Mouse (Mus musculus) c-Kit-negative CD71-positive TER-119-positive erythroid progenitor cells, embryonic 14.5 days (primary cell): ENCODE data around the gene Phactr3.
A peak's percentile ranks its signal among the peaks of the same experiment; 100 is the strongest.

Experiments
- DNase-seq: peaks from one replicate; pipeline ENCODE4 v3.0.0-alpha.2; 2013; ENCODE audit warnings: low read depth, low spot score

The Phactr3 gene

DNA sequence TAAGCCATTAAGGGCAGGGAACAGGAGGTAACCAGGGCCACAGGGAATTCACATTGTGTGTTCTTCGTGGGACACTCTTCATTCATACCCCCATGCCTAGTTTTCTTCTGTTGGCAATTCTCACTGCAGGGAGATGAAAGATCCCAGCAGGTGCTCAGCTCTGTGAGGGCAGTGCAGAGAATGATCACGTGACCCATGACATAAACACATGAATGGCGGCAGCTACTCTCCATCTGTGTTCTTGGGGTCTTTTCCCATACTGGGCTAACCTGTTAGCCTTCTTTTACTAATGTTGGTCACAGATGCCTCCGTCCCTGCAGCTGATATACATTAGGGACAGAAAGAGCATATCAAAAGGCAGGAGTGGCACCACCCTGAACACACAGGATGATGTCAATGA, 16.9 kb downstream of the Phactr3 start:
- DNase-seq, result no peak

DNA sequence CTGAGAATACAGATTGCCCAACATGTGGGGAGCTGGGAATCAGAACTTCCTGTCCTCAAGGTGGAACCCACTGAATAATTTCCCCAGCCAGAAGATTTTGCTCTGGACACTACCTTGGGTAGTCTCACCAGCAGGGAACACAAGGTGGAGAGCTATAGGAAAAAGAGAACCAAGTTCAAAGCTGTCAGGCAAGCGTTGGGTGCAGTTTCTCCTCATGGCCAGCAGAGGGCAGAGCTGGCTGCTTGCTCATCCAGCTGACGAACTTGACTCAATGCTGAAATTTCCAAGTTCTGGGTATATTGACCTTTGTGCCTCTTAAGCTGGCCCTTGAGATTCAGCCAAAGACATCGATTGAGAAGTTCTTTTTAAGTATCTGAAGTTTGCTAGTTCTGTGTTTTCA, 18.7 kb downstream of the Phactr3 start:
- DNase-seq, result peak; percentile 6

DNA sequence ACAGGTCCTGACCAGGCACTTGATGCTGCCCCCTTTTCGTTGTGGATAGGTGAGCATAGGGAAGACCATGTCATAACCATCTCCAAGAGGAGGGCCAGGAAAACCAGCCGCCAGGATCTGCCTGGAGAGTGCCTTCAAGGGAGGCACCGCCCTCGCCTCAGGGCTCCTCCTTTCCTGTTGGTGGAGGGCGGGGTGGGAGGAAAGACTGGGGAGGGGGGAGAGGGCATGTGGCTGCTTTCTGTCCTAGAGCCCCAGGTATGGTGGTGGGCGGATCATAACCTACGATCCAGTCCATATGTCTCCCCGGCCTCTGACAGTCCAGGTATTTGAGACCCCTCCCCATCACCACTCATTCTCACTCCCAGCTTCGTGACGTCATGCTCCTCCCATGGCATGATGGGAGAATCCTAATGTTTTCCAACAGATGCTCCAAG, 22.7 kb downstream of the Phactr3 start:
- DNase-seq, result no peak

DNA sequence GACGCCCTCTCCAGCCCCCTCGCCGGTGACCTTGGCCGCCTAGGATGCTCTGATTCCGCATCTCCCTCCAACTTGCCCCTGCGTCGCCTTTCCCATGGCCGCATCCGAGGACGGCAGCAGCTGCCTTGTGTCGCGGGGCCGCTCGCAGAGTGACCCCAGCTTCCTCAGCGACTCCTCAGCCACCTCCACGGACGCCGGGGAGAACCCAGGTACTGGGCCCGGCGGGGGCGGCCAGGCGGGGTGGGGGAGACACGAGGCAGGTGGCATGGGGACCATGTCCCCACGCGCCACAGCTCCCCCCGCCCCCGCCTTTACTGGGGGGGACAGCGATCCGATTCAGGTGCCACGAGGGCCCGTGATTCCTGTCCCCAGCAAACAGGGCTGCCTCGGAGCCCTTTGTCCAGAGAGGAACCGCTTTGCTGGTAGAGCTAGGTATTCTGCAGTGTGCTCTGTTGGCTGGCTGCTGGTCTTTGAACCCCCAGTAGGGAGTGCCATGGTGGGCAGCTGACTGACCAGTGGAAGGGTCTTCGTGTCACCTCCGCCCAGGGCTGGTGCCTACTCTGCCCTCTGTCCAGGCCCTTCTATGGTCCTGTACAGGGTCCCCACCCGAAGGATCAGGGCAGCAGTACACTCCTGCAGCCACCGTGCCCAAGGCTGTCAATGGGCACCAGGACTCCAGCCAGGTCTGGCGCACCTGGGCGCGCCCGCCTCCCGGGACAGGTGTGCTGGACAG, 23.7 kb downstream of the Phactr3 start:
- DNase-seq, result no peak

DNA sequence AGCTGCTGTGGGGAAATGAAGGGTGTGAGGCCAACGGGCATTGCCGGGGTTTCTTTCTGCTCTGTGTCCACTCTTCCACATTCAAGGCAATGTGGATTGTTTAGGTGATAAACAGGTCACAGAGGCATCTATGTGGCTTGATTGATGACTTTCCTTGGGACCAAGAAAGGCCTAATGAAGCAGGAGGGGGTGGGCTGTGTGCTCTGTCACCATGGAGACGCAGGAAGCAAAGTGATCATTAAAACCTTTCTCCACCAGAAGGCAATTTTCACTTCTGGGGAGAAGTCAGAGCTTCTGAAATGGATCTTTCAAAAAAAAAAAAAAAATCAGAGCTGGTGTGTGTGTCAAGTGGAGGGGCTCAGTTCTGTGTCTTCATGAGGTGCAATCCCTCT, 24.2 kb downstream of the Phactr3 start:
- no peak for DNase-seq

DNA sequence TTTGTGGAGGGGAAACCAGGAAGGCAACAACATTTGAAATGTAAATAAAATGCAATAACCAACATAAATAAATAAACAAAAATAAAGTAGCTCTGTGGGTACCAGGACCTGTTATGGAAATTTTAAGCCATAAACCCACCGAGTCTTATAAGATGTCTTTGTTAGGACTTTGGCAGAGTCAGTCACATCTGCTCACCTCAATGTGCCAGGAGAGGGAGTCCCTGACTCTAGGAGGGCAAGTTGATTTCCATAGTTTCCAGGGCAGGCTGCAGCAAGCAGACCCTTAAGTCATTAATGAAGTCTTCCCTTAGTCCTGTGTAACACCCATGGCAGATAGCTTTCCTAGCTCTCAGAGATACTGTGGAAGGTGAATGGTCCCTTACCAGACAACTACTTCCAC, 25.1 kb downstream of the Phactr3 start:
- DNase-seq, result no peak

DNA sequence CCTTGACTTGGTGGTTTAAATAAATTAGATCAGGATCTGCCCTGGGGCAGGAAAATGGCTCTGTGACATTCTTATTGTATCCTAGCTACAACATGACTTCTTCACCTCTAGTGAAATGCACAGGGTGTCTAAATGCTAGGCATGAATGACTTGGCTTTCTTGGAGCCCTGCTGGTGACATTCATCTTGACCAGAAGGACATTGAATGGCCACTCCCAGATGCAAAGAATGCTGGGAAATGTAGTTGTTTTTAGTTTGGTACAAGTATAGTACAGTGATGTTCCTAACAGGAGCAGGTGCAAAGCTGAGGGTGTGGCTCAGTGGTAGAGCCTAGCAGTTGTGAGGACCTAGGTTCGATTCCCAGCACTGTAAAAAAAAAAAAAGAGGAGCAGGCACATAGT, 30.5 kb downstream of the Phactr3 start:
- DNase-seq, result no peak

DNA sequence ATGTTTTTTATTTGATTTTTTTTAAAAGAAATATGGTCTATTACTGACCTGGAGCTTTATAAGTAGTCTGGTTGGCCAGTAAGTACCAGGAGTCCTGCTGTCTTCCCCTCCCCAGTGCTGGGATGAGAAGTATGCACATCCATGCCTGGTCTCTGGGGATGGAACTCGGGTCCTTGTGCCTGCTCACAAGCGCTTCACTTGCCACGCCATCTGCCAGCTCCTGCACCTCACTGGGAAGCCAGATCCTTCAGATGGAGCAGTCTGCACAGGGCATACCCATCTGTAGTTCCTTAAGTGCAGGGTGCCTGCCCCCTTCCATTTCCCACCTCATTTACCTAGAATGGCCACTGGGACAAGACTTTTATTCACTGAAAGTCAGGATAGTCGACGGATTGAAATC, 31.9 kb downstream of the Phactr3 start:
- DNase-seq, result no peak

DNA sequence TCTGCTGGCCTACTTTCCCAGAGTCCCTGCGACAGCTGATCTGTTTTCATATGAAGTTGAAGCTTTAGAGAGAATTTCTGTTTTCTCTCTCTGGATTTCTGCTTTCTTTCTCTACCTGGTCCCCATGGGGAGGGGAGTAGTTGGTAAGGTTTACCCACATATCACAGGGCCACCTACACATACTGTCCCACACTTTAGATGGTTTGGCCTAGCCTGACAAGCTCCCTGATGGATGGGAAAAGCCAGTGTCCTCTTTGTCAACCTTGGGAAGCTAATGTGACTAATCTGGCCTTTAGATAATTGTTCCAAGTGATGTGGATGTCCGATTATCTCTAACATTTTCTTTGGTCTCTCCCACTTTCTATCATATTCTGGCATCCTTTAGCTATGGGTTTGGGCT, 34.8 kb downstream of the Phactr3 start:
- DNase-seq, result no peak

DNA sequence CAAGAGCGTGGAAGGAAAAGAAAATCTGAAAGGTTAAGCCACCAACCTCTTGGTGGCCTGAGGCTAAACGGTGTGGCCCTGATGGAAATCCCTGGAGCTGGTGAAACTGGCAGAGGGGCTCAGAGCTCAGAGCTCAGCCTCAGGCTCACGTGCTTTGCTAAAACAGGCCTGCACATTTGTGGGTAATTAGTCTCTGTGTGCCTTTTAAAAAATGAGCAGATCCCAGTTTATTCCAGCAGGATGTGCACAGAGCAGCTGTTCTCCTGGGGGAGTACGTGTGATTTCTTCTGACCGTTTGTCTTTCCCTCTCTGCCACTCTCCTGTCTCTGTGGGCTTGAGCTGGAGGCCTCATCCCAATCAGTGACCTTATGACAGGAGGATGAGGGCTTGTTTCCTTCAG, 35.4 kb downstream of the Phactr3 start:
- DNase-seq, result no peak

DNA sequence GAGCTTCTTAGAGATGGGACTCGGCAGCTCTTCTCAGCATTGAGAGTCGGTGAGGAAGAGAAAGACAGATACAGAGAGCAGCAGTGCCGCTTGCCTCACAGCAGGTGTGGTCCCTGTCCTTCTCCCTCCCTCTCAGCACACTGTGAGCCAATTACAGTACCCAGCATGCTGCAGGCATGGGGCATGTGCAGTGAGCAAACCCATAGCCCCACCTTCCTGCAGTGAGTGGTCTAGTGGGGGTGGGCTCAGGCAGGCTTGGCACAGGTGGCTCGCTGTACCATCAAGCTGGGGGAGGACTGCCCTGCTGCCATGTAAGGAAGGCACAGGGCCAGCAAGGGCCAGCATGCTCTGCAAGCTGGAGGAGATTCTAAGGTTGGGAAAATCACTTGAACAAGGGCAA, 35.8 kb downstream of the Phactr3 start:
- no peak for DNase-seq

DNA sequence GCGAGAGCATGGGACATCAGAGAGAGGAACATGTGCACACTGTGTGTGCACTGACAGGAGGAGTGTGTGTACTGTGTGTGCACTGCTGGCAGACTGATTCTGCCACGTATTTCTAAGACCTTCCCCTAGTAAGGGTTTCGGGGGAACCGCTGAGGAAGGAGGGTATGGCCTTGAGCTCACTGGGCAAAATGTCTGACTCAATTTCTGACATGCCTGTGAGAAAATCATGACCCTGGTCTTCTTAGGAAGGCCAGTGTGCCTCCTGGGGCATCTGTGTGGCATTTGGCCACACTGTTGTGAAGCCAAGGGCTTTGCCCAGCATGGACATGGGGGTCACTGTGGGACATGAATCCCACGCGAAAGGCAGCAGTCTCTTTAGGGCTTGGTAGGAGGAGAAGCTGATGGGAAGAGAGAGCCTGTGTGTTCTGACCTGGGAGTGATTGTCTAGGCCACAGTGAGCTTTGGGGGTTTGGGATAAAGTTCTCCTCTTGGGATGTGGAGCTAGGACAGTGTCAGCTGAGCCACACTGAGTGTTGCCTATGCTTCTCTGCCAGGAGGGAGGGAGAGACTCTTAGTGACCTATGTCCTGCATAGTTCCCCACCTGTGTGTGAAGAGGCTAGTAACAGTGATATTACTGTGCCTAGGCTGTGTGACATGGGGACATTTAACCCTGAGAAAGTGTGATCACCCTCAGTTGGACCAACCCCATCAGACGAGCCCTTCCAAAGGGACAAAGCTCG, 36.6 kb downstream of the Phactr3 start:
- DNase-seq, result no peak

DNA sequence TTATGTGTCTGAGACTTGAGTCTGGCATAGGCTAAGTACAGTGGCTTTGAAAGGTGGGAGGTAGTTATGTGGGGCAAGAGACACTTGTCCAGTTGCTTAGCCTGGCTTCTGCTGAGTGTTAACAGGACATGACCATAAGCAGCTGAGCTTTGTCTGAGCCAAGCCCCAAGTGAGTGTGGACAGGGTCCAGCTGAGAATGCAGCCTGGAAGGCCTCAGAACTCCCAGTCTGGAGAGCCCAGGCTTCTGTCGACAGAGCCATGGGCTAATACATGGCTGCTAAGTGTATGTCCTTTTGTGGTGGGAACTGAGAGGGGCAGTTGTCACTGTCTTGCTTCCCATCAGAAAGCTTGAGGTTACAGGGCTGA, 37.1 kb downstream of the Phactr3 start:
- DNase-seq, result no peak

DNA sequence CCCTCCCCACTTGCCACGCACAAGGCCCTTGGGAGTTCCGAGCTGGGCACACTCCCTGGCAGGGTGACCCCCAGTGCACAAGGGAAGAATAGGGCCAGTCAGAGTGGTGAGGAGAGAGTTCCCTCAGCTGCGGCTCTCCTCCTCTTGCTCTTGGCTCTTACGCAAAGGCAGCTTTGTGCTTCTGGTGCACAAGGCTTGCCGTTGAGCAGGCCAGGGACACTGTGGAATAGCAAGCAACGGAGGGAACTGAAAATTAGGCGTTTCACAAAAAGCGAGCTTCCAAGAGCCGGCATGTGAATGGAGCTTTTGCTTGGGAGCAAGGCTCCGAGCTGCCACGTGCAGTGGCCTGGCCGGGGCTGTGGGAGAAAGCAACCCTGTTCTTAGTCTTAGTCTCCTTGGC, 40.2 kb downstream of the Phactr3 start:
- no peak for DNase-seq

DNA sequence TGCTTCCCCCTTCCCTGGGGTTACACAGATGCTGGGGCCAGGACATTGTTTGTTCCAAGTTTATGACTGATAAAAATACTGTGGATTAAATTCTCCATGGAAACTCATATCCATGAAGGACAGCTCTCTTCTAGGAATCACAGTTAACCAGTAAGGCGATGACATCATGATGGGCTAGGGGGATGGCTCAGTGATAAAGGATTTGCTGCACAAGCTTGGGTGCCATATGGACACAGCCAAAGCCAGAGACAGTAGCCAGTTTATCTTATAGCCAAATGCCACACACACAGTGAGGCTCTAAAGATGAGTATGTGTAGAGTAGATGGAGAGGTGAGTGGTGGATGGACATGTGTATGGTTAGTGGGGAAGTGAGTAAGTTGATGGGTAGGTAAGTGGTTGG, 45.2 kb downstream of the Phactr3 start:
- no peak for DNase-seq

DNA sequence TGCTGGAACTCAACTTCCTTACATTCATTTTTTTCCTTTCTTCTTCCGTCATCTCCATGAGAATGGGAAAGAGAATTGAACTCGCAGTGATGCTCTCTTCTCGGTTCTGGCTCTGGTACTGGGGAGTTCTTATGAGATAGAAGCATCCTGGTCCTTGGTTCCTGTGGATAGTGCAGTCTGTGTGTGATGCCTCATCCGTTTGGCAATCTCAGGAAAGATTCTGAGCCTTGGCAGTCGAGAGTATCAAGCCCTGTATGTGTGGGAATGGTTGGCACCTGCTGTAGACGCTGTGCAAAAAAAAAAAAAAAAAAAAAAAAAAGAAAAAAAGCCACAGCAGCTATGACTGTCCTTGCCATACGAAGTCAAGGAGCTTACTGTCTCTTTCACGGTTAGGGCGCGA, 47.2 kb downstream of the Phactr3 start:
- no peak for DNase-seq

DNA sequence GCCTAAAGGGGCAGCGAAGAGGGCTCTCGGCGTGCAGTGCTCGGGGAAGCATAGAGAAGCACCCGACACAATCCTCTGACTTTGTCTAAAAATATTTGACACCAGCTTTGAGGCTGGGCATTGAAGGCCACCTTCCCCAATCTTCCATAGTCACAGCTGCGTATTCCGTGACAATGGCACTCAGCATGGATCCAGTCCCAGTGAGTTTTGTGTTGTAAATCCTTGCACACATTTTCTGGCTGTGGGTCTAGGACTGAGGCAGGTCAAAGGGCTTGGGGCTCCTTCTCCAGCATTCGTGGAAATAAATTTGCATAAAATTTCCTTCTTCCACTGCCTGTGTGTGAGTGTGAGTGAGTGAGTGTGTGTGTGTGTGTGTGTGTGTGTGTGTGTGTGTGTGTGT, 51.2 kb downstream of the Phactr3 start:
- DNase-seq, result no peak

DNA sequence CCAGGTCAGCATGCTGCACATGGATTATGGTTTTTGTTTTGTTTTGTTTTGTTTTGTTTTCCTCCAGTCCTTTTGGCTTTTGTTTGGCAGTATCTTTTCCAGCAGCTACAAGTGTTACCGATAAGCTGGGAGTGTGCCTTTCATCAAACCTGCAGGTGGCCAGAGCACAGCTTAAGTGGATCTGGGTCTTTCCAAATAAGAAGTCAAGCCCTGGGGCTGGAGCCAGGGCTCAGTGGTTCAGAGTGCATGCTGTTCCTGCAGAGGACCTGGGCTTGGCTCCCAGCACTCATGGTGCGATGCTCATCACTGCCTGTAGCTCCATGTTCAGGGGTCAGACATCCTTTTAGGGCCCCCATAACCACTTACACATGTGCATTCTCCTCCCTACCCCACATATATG, 55.2 kb downstream of the Phactr3 start:
- no peak for DNase-seq

DNA sequence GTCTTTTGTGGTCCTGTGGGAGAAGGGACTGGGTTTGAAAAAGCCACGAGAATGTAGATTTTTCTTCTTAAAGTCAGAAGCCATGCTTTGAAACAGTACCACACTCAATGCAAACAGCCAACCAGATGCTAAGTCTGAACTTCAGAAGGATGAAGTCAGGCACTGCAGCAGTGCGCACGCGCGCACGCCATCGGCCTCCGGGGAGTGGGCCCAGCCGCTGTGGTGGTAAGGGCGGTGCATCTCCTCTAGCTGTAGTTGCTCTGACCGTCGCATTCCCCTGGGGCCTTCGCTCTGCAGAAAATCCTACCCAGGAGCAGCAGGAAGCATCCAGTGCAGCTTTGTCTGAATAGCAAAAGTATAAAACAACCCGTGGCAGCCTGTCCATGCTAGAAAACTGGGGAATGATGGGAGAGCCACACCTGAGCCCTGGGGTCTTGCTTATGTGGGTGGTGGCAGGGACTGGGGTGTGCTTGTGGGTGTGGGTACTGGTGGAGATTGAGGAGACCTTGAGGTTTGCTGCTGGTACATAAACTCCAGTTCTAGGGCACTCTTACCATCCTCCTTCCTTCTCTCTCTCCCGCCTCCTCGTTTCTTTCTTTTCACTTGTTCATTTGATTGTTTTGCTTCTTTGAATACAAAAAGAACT, 56.6 kb downstream of the Phactr3 start:
- no peak for DNase-seq

DNA sequence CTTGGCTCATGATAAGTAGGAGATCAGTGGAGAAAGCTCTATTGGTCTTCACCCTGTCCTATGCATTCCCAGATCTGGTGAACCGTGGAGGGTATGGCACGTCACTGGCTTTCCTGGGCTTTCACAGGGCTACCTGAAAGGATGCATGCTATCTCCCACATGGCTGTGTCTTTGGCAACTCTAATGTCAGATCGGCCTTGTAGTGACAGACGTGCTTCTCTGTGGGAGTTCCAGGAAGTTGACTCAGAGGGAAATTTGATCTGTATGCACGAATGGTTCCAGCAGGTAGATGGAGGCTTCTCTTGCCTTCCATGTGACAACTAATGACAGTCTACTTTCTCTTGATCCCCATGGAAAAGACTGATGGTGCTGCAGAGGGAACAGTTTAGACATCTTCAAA, 65.5 kb downstream of the Phactr3 start:
- no peak for DNase-seq

DNA sequence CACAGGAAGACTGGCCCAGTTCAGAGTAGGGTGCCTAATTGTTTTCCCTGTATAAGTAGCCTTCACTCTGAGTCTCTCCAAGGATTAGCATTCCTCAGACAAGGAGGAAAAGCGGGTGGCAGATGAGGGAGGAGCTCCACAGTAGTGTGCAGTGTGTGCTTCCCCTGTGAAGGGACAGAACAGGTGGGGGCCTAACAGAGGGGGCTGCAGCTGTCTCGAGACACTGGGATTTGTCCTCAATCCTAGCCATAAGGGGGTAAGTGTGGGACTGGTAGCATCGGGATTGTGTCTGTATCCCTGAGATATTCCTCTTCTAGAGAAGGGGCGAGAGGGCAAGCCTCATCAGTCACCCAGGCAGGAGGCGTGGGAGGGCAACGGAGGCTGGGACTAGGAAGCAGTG, 66.1 kb downstream of the Phactr3 start:
- DNase-seq, result no peak

DNA sequence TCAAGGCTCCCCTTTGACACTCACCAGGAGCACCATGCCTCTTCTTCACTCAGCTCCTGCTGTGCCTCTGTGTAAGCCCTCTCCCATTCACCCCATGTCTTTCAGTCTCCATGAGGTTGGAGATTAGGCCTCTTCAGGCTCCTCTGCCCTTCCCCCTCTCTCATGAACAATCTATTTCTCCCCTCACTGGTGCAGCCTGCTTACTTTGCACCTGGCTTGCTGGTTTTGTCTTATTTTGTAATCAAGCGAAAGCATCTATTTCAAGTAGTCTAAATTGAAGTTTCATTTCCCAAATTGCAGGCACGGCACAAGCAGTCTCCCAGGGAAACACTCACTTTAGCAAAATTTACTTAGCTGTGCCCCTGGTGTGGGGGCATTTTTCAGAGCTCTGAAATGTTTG, 70.2 kb downstream of the Phactr3 start:
- DNase-seq, result no peak

DNA sequence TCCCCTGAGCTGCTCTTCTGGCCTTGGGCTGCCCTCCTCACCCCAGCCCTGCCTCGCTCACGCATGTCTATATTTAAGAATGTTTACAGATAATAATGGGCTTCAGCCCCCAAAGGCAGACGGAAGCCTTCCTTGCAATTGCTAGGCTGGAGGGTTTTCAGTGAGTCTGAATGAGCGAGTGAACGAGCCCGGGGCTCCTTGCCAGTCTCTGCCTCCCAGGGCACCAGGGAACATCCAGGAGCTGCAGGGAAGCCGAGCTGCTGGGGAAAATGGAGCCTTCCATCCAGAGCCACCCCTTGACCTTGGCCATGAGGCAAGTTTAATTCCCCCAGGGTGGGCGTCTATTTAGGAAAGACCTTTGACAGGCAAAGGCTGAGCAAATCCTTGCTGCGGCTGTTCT, 74.1 kb downstream of the Phactr3 start:
- no peak for DNase-seq
